Mouse (Mus musculus): ENCODE data around the gene Gab3. TPM values are rescaled to one million over a fixed set of nuclear protein-coding genes. Genes with fewer than 3 reads are reported as not detected.

The Gab3 gene
- polyA plus RNA-seq, 1 experiment: 0.04 TPM

- TF ChIP-seq CEBPB (IDR thresholded peaks at IDR 0.05; ENCODE audit: insufficient read depth, poor library complexity, severe bottlenecking) (no peak), TCF3 (IDR thresholded peaks at IDR 0.05; ENCODE audit: insufficient read length, low read depth) (no peak), MYOG (IDR thresholded peaks at IDR 0.05; ENCODE audit: control insufficient read depth in 1 of 3, insufficient read depth in 1 of 3, insufficient read length in 2 of 3, low read depth in 2 of 3) (no peak), SRF (IDR thresholded peaks at IDR 0.05; ENCODE audit: control insufficient read depth, insufficient read length, low read depth) (no peak), POLR2AphosphoS2 (IDR thresholded peaks at IDR 0.05; ENCODE audit: insufficient read length, low read depth) (no peak), E2F4 (IDR thresholded peaks at IDR 0.05; ENCODE audit: insufficient read depth) (no peak), USF1 (IDR thresholded peaks at IDR 0.05; ENCODE audit: low read depth) (no peak), POLR2A (IDR thresholded peaks at IDR 0.05; ENCODE audit: insufficient read length, low read depth) (no peak), MYOD1 (IDR thresholded peaks at IDR 0.05; ENCODE audit: control insufficient read depth in 1 of 3, insufficient read length in 2 of 3, low read depth in 2 of 3) (no peak), REST (IDR thresholded peaks at IDR 0.05; ENCODE audit: insufficient read depth, insufficient read length) (no peak), TCF12 (IDR thresholded peaks at IDR 0.05; ENCODE audit: insufficient read depth, poor library complexity, severe bottlenecking) (no peak), MAX (IDR thresholded peaks at IDR 0.05; ENCODE audit: low read depth) (no peak)
- Histone ChIP-seq H3K36me3 (ENCODE audit: control insufficient read depth, insufficient read depth) (peaks cover 4% of the 10 kb centered on the region), H3ac (ENCODE audit: control insufficient read depth, insufficient read length) (no peak overlapping the region), H3K4me3 (no peak overlapping the region), H3K27me3 (ENCODE audit: control insufficient read depth, insufficient read depth, insufficient read length) (no peaks in the 10 kb centered on the region), H3K79me2 (ENCODE audit: control insufficient read depth, insufficient read depth) (peaks cover 4% of the 10 kb centered on the region), H3K4me2 (ENCODE audit: low read depth) (no peak overlapping the region)
Observed at GRCm38 (mm10) chrX:75126893-75127292, 41.6 kb upstream of the Gab3 start.

GRCm38 (mm10) chrX:75125606-75126005 lies 40.3 kb upstream of the Gab3 start:
- peaks cover 4% of the 10 kb centered on the region for H3K79me2 ChIP-seq (ENCODE audit: control insufficient read depth, insufficient read depth)
- H3K4me2 ChIP-seq (ENCODE audit: low read depth): no peak overlapping the region
- peaks cover 7% of the 10 kb centered on the region for H3K36me3 ChIP-seq (ENCODE audit: control insufficient read depth, insufficient read depth)
- no peak for TF ChIP-seq MAX (IDR thresholded peaks at IDR 0.05; ENCODE audit: low read depth)
- no peak for TF ChIP-seq CEBPB (IDR thresholded peaks at IDR 0.05; ENCODE audit: insufficient read depth, poor library complexity, severe bottlenecking)
- no peak for TF ChIP-seq POLR2AphosphoS2 (IDR thresholded peaks at IDR 0.05; ENCODE audit: insufficient read length, low read depth)
- no peak for TF ChIP-seq REST (IDR thresholded peaks at IDR 0.05; ENCODE audit: insufficient read depth, insufficient read length)
- TF ChIP-seq SRF (IDR thresholded peaks at IDR 0.05; ENCODE audit: control insufficient read depth, insufficient read length, low read depth): no peak
- TF ChIP-seq E2F4 (IDR thresholded peaks at IDR 0.05; ENCODE audit: insufficient read depth): no peak
- TF ChIP-seq USF1 (IDR thresholded peaks at IDR 0.05; ENCODE audit: low read depth): no peak
- no peak for TF ChIP-seq TCF12 (IDR thresholded peaks at IDR 0.05; ENCODE audit: insufficient read depth, poor library complexity, severe bottlenecking)
- TF ChIP-seq TCF3 (IDR thresholded peaks at IDR 0.05; ENCODE audit: insufficient read length, low read depth): no peak
- TF ChIP-seq POLR2A (IDR thresholded peaks at IDR 0.05; ENCODE audit: insufficient read length, low read depth): no peak
- TF ChIP-seq MYOD1 (IDR thresholded peaks at IDR 0.05; ENCODE audit: control insufficient read depth in 1 of 3, insufficient read length in 2 of 3, low read depth in 2 of 3): no peak
- H3K27me3 ChIP-seq (ENCODE audit: control insufficient read depth, insufficient read depth, insufficient read length): no peaks in the 10 kb centered on the region
- no peak overlapping the region for H3ac ChIP-seq (ENCODE audit: control insufficient read depth, insufficient read length)
- H3K4me3 ChIP-seq: no peak overlapping the region

- TF ChIP-seq CEBPB (IDR thresholded peaks at IDR 0.05; ENCODE audit: insufficient read depth, poor library complexity, severe bottlenecking) (no peak), SRF (IDR thresholded peaks at IDR 0.05; ENCODE audit: control insufficient read depth, insufficient read length, low read depth) (no peak), MAX (IDR thresholded peaks at IDR 0.05; ENCODE audit: low read depth) (no peak), POLR2A (IDR thresholded peaks at IDR 0.05; ENCODE audit: insufficient read length, low read depth) (no peak), E2F4 (IDR thresholded peaks at IDR 0.05; ENCODE audit: insufficient read depth) (no peak), POLR2AphosphoS2 (IDR thresholded peaks at IDR 0.05; ENCODE audit: insufficient read length, low read depth) (no peak), TCF12 (IDR thresholded peaks at IDR 0.05; ENCODE audit: insufficient read depth, poor library complexity, severe bottlenecking) (no peak), REST (IDR thresholded peaks at IDR 0.05; ENCODE audit: insufficient read depth, insufficient read length) (no peak), MYOG (IDR thresholded peaks at IDR 0.05; ENCODE audit: control insufficient read depth in 1 of 3, insufficient read depth in 1 of 3, insufficient read length in 2 of 3, low read depth in 2 of 3) (no peak), MYOD1 (IDR thresholded peaks at IDR 0.05; ENCODE audit: control insufficient read depth in 1 of 3, insufficient read length in 2 of 3, low read depth in 2 of 3) (no peak), USF1 (IDR thresholded peaks at IDR 0.05; ENCODE audit: low read depth) (no peak)
- Histone ChIP-seq H3K27me3 (ENCODE audit: control insufficient read depth, insufficient read depth, insufficient read length) (no peaks in the 10 kb centered on the region), H3K36me3 (ENCODE audit: control insufficient read depth, insufficient read depth) (peaks cover 5% of the 10 kb centered on the region), H3K79me2 (ENCODE audit: control insufficient read depth, insufficient read depth) (no peaks in the 10 kb centered on the region), H3K4me2 (ENCODE audit: low read depth) (no peak overlapping the region), H3K4me3 (no peak overlapping the region), H3ac (ENCODE audit: control insufficient read depth, insufficient read length) (no peak overlapping the region)
Observed at GRCm38 (mm10) chrX:75115550-75115949, 30.3 kb upstream of the Gab3 start.

GRCm38 (mm10) chrX:75102293-75102692 lies 17.0 kb upstream of the Gab3 start:
- H3K79me2 ChIP-seq (ENCODE audit: control insufficient read depth, insufficient read depth): peaks cover 13% of the 10 kb centered on the region
- H3K36me3 ChIP-seq (ENCODE audit: control insufficient read depth, insufficient read depth): peaks cover 15% of the 10 kb centered on the region
- H3K4me3 ChIP-seq: no peak overlapping the region
- no peaks in the 10 kb centered on the region for H3K27me3 ChIP-seq (ENCODE audit: control insufficient read depth, insufficient read depth, insufficient read length)
- H3K4me2 ChIP-seq (ENCODE audit: low read depth): no peak overlapping the region
- H3ac ChIP-seq (ENCODE audit: control insufficient read depth, insufficient read length): no peak overlapping the region
- no peak for TF ChIP-seq REST (IDR thresholded peaks at IDR 0.05; ENCODE audit: insufficient read depth, insufficient read length)
- no peak for TF ChIP-seq MYOG (IDR thresholded peaks at IDR 0.05; ENCODE audit: control insufficient read depth in 1 of 3, insufficient read depth in 1 of 3, insufficient read length in 2 of 3, low read depth in 2 of 3)

- Histone ChIP-seq H3K79me2 (ENCODE audit: control insufficient read depth, insufficient read depth) (peaks cover 20% of the 10 kb centered on the region), H3K27me3 (ENCODE audit: control insufficient read depth, insufficient read depth, insufficient read length) (no peaks in the 10 kb centered on the region), H3ac (ENCODE audit: control insufficient read depth, insufficient read length) (no peak overlapping the region), H3K4me3 (no peak overlapping the region), H3K4me2 (ENCODE audit: low read depth) (no peak overlapping the region), H3K36me3 (ENCODE audit: control insufficient read depth, insufficient read depth) (peaks cover 11% of the 10 kb centered on the region)
- no peak for TF ChIP-seq CEBPB (IDR thresholded peaks at IDR 0.05; ENCODE audit: insufficient read depth, poor library complexity, severe bottlenecking)
- TF ChIP-seq TCF3 (IDR thresholded peaks at IDR 0.05; ENCODE audit: insufficient read length, low read depth): no peak
Observed at GRCm38 (mm10) chrX:75098799-75099198, 13.5 kb upstream of the Gab3 start.

All from myocyte (in vitro differentiated cells).